Mouse (Mus musculus) large intestine, adult 2 months (tissue): ENCODE results near the gene Cacna2d3. TPM values are rescaled to one million over a fixed set of nuclear protein-coding genes. Genes with fewer than 3 reads are reported as not detected.

Source experiments
- DNase-seq: peaks from one replicate; pipeline ENCODE4 v3.0.0-alpha.2; 2012; ENCODE audit warnings: low read depth, low spot score
- WGBS: fragments of 180-500 bp; shearing (Covaris S2); methylation state at CpG from one replicate; pipeline ENCODE4 v1.1.7; 2018; 5-methylcytosine and 5-hydroxymethylcytosine counted together
- polyA plus RNA-seq: library from polyadenylated mRNA; depleted of rRNA; stranded (reverse); fragments of >200 nt; gene quantifications from 2 replicates; pipeline ENCODE4 v1.2.3, GENCODE M21; 2012; rRNA removed

Gene Cacna2d3
- polyA plus RNA-seq, 1 experiment: 1.6 TPM

DNA sequence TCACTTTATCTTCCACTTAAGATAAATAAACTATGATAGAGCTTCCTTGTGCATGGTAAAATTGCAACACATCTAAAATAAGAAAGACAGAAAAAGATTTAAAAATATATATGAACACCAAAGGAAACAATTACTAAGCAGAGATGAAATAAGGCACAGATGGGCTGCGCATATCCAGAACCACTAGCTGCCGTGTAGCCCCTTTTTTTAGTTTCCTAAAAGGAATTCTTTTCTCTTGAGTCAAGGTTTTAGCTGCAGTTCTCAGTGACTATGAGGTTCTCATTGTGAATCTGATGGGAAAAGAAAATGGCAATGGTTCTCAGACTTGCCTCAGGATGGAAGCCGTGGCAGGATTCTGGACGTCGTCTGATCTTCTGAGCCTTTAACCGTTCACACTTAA, 814.0 kb downstream of the Cacna2d3 start:
- no peak for DNase-seq
- WGBS: 90% methylated on average over 6 of the region's 6 CpGs

- 31% methylated on average over 3 of the region's 3 CpGs for WGBS
- DNase-seq: no peak
Observed at GRCm38 (mm10) chr14:28892530-28892929, 829.1 kb downstream of the Cacna2d3 start.

DNA sequence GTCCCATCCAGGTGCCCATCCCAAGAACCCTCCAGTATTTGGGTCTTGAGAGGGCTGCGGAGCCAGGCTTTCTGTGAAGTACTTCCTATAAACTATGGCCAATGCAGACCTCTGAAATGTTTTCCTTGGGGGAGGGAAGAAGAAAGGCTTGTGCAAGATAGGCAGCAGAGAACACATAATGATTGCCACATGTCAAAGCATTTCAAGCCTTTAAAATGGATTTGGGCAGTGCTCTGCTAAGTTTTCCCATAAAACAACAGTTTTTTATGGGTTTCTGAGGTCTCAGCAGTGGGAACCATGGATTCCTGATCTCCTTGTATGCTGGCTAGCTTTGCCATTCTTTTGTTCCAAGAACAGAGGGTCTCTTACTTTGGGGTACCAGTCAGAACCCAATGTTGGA, 834.3 kb downstream of the Cacna2d3 start:
- WGBS: 90% methylated on average over 1 of the region's 1 CpGs
- DNase-seq: no peak

- no peak for DNase-seq
- WGBS: 90% methylated on average over 4 of the region's 4 CpGs
Observed at GRCm38 (mm10) chr14:28886661-28887060, 835.0 kb downstream of the Cacna2d3 start.

DNA sequence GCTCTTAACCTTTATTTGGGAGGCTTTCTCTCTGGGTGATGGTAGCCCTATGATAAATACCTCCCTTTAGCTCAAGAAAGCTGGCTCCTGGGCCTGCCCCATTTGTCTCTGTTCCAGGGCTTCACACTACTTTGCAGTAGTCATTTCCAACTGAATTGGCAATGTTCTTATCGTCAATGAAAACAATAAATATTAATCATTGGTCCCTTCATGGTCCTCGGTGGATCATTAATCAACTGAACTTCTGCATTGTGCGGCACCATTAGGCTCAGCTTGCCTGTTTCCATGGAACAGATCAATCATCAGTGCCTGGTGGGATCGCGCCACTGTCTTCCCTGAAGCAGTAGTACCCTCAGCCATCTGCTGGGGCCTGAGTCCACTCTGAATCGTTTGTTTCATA, 850.7 kb downstream of the Cacna2d3 start:
- WGBS: 81% methylated on average over 6 of the region's 6 CpGs
- no peak for DNase-seq

- DNase-seq: no peak
- WGBS: 86% methylated on average over 5 of the region's 5 CpGs
Observed at GRCm38 (mm10) chr14:28870382-28870781, 851.3 kb downstream of the Cacna2d3 start.

GRCm38 (mm10) chr14:28864925-28865324, 856.7 kb downstream of the Cacna2d3 start:
- 62% methylated on average over 4 of the region's 4 CpGs for WGBS
- DNase-seq: no peak

DNA sequence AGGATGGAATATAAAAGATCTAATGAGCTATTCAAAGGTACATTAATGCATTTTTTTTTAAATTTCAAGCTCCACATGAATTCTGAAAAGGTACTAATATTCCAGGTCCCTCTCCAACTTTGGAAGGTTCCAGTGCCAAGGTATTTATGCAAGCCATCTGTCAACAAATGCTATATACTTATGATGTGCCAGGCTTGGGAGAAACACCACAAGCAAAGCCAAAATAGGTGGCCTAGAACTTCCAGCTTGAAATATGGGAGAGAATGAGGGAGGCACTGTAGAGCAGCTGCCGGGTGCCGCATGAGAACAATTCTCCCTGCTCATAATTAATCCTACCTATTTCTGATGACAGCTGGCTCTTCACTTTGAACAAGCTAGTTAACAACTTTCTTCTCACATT, 860.5 kb downstream of the Cacna2d3 start:
- no peak for DNase-seq
- WGBS: 96% methylated on average over 2 of the region's 2 CpGs

Other genes with a start within 250 kb of the Cacna2d3 start
- gene Selenok, start 246.4 kb upstream of the Cacna2d3 start, polyA plus RNA-seq: 38.4 and 41.6 TPM in 2 replicates